Mouse (Mus musculus): ENCODE data around the gene Apol10b.
"Not testable (repeated sequence)": the region's sequence is repeated elsewhere in the genome, so short reads cannot be mapped to it uniquely, and the experiment has no call there.

GRCm38 (mm10) chr15:77643176-77643575 is 47.3 kb upstream of the Apol10b start, which contains the start of gene Apol11b:
- TF ChIP-seq MYOG (IDR thresholded peaks at IDR 0.05; ENCODE audit: control insufficient read depth, extremely low read depth, insufficient read length); CTCF (IDR thresholded peaks at IDR 0.05; ENCODE audit: control insufficient read depth, insufficient read depth, insufficient read length); USF1 (IDR thresholded peaks at IDR 0.05; ENCODE audit: low read depth): not testable (repeated sequence)
